Mouse (Mus musculus) heart, adult 10 weeks (tissue): ENCODE results near the gene Cd19. TPM values are rescaled to one million over a fixed set of nuclear protein-coding genes. Genes with fewer than 3 reads are reported as not detected.

Source experiments
- polyA plus RNA-seq: library from polyadenylated mRNA; stranded (reverse); fragments of 350-450 nt; fragmentation: Illumina TruSeq; extraction: RNeasy Lipid Tissue Mini Kit (QIAGEN cat#74804); gene quantifications from one replicate; pipeline ENCODE4 v1.2.3, GENCODE M21; 2014; ENCODE audit warnings: low read depth, low replicate concordance

Cd19 gene
- 0.92 TPM for polyA plus RNA-seq

DNA sequence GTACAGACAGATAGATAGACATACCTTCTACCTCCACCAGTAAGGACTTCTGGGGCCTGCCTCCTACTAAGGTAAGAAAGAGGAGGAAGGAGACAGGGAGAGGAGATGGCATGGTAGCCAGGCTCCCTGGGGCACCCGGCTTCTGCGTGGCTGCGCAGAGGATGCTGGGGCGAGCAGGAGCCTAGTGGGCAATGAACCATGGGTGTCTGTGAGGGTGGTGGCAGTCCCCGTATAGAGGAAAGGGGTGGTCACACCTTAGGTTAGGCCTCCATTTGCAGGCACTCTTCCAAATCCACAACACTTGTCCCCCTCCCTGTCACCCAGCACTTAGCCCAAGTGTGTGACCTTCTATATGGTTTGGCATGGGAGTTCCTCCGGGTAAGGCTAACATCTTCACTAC, at the start of gene Cd19:
TSS of gene Cd19 (minus strand) at position 165 of the 400 bp plus-strand sequence.

DNA sequence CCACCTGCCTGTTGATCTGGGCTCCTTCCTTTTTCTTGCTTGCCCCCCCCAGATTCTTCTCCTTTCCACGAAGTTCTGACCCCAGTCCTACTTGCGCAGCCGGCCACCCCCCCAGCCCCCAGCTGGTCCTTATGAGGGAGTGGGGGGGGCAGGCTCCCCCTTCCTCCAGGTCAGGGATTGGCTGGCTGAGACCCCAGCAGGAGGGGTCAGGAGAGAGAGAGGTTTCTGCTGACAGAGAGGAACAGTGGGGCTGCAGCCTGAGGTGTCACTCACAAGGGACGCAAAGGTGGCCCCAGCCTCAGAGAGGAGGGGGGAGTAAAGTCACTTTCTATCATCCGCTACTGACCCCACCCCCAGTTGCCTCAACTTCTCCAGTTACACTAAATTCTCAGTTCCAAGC, 48.3 kb upstream of the Cd19 start, which contains the start of gene Atp2a1:
TSS of gene Atp2a1 (minus strand) at position 105 of the 400 bp plus-strand sequence.

DNA sequence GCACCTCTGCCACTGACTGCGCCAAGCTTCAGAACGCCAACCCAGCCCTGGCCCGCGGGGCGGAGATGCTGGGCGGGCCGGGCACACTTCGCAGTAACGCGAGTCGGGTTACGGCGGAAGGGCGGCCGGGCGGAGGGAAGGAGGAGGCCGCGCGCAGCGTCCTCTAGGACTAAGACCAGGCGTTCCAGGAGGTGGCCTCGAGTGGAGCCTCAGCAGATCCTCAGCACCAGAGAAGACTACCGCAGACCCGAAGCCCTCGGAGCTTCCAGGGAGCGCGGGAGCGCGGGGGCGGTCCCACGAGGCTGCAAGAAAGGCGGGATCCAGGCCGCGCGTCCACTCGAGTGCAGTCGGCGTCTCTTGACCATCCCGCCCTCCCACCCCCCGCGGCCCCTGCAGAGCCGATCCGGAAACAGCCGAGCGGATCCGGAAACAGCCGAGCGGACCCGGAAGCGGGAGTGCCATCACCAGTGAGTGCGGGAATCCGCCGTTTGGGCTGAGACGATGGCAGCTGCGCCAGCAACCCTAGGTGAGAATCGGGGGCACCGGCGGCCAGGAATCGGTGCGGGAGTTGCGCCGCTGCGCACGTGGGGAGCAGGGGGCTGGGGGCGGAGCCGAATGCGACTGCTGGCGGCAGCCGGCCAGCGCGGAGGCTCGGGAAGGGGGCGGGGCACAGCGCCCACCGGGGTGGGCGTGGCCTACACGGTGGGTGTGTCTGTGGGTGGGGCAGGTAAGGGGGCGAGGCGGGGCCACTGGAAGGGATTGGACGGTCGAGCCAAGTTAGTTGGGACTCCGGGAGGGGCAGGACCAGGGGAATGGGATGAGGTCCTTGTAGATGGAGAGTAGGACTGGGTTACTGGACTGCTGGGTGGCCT, 14.2 kb upstream of the Cd19 start, which contains the start of gene Rabep2:
TSS of gene Rabep2 (plus strand) at position 129 of the 872 bp plus-strand sequence.

DNA sequence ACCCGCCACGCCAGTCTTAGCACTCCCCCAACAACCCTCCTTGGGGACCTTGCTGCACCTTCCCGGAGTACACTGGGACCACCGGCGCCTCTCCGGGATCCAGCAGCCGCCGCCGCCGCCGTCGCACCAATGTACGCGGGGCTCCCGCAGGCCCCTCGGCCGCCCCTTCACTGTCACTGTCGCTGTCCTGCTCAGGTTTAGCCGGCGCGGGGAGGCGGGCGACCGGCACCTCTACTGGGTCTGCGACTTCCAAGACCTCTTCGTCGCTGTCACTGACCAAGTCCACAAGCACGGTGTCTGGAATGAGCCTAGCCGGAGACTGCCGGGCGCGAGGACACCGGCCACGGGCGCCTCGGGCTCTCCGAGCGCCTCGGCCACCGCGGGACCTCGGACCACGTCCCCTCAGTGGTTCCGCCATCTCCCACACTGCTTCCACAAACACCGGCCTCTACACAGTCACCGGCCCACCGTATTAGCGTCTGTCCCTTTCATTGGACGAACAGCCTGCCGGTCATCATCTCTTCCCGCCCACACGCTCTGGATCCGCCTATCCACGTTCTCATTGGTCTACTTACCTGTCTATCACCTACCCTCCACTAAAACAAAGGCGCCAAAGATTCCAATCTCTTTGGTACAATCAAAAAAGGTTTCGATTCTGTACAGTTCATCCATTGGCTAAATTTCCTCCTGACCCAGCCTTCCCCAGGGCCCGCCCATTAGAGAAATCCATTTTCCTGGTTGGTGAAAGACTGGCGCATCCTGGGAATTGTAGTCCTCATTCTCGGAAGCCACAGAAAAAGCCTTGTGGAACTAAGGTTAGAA, 18.2 kb downstream of the Cd19 start, which contains the start of gene Nfatc2ip:
TSS of gene Nfatc2ip (minus strand) at position 440 of the 822 bp plus-strand sequence.

DNA sequence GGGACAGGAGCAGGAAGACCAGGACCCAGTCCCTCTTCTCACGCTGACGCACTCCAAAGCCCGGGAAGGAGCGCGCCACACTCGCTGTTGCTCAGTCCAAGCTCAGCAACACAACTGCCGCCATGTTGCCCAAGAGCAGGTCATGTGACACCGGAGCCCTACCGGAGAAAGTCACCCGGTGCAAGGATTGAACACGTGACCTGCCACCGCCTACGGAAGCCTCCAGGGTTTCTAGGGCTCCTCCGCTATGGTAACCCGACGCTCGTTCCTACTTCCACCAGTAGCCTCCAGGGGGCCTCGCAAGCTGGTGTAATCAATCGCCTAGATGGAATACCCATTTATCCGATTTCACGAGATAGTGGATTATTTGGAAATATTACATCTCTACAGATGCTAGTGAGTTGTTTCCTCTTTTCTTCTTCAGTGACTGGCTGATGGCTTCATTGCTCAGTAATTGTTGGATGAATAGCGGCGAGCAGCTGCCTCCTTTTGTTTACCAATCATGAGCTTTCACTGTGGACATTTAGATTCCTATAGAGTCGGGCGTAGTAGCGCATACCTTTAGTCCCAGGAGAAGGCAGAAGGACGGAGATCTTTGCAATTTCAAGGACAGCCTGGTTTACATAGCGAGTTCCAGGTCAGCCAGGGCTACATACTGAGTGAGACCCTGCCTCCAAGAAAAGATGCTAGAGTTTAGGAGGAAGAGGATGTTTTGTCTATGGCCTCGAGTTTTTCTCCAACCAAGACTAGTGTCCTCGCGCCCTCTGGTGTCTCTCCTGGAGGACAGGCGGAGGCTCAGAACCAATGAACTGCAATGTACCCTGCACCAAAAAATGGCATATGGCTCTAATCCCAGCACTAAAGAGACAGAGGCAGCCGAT, 37.2 kb downstream of the Cd19 start, which contains the start of gene Spns1:
TSS of gene Spns1 (minus strand) at position 173 of the 881 bp plus-strand sequence.

DNA sequence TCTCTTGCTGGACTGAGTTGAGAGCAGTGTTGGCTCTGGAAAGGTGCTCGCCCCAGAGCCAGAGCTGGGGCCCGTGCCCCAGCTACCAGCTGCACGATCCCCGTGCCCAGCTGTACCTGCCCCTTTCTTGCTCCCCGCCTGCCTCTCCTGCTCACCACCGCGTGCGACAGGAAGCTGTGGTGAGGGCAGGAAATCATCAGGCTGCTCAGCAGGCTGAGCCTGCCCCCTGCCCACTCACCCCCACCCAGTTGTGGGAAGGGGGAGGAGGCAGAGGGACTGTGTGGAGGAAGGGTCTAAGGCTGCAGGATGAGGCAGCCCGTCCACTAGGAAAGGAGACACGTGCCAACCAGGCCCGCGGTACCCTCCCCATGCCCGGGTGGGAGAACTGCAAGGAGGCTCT, 45.3 kb downstream of the Cd19 start, which contains the start of gene Lat:
TSS of gene Lat (minus strand) at position 178 of the 400 bp plus-strand sequence.

Other genes starting within 250 kb of the Cd19 start
- gene Xpo6, start 214.4 kb downstream of the Cd19 start, polyA plus RNA-seq: 36.1 TPM
- gene Sbk1, start 142.3 kb downstream of the Cd19 start, polyA plus RNA-seq: 47.9 TPM
- gene Lat, start 45.3 kb downstream of the Cd19 start, polyA plus RNA-seq: 0.47 TPM
- gene Spns1, start 37.4 kb downstream of the Cd19 start, polyA plus RNA-seq: 28.9 TPM
- 4.7 TPM for gene Nfatc2ip, start 18.2 kb downstream of the Cd19 start, polyA plus RNA-seq
- gene Rabep2, start 13.9 kb upstream of the Cd19 start, polyA plus RNA-seq: 9.6 TPM
- gene Atp2a1, start 48.2 kb upstream of the Cd19 start, polyA plus RNA-seq: 3.3 TPM
- 53.5 TPM for gene Sh2b1, start 60.5 kb upstream of the Cd19 start, polyA plus RNA-seq
- gene Tufm, start 72.5 kb upstream of the Cd19 start, polyA plus RNA-seq: 283 TPM
- 50.3 TPM for gene Atxn2l, start 88.5 kb upstream of the Cd19 start, polyA plus RNA-seq
- gene Eif3c, start 151.5 kb upstream of the Cd19 start, polyA plus RNA-seq: 108 TPM
- gene Apobr, start 170.1 kb upstream of the Cd19 start, polyA plus RNA-seq: 0.60 TPM
- gene Cln3, start 170.9 kb upstream of the Cd19 start, polyA plus RNA-seq: 10.3 TPM
- not detected for gene Il27, start 180.1 kb upstream of the Cd19 start, polyA plus RNA-seq
- 21.1 TPM for gene Nupr1, start 216.0 kb upstream of the Cd19 start, polyA plus RNA-seq
- gene Sgf29, start 234.4 kb upstream of the Cd19 start, polyA plus RNA-seq: 17.1 TPM